Mouse (Mus musculus): ENCODE results near the gene Ccl1. TPM values are rescaled to one million over a fixed set of nuclear protein-coding genes. Genes with fewer than 3 reads are reported as not detected.

Gene Ccl1
- polyA plus RNA-seq, 1 experiment from 2014 or later: not detected

Other genes starting within 250 kb of the Ccl1 start
- 85.0 and 101 TPM in 2 replicates for gene Ccl11, start 247.9 kb downstream of the Ccl1 start, polyA plus RNA-seq (2015; fragmentation: Nextera tagmentation; extraction: Ambion mirVana)
- gene Ccl12, start 203.8 kb downstream of the Ccl1 start, polyA plus RNA-seq (2015; fragmentation: Nextera tagmentation; extraction: Ambion mirVana): 6.4 and 7.1 TPM in 2 replicates
- not detected in 2 replicates for gene Ccl8, start 190.5 kb downstream of the Ccl1 start, polyA plus RNA-seq (2015; fragmentation: Nextera tagmentation; extraction: Ambion mirVana)
- gene Tmem132e, start 83.2 kb upstream of the Ccl1 start, polyA plus RNA-seq (2015; fragmentation: Nextera tagmentation; extraction: Ambion mirVana): 0.04 TPM in 1 of 2 replicates, not detected in the other